Mouse (Mus musculus) MEL (cell line): ENCODE measurements around the gene Galnt5. TPM values are rescaled to one million over a fixed set of nuclear protein-coding genes. Genes with fewer than 3 reads are reported as not detected.

ENCODE experiments used
- DNase-seq: peaks from one replicate; pipeline ENCODE4 v3.0.0; 2011; ENCODE audit warnings: low read depth, low spot score
- H3K27ac ChIP-seq: 2 replicates; pipeline ENCODE4 v1.5.1; 2012; ENCODE audit warnings: low read depth, mild to moderate bottlenecking, control low read depth, low read length, moderate library complexity; ENCODE audit not compliant: control insufficient read depth
- H3K27me3 ChIP-seq, 2 experiments: fragments of 150-350 bp in 1 of 2; sonication (generic) in 1 of 2; 2 replicates each; pipeline ENCODE4 v1.6.1; 2012; ENCODE audit warnings: low read length in 2 of 2, mild to moderate bottlenecking in 2 of 2, improper control_type of control experiment in 1 of 2, moderate library complexity in 1 of 2; ENCODE audit not compliant: insufficient read depth in 2 of 2, control insufficient read depth in 1 of 2
- H3K36me3 ChIP-seq, 2 experiments: 2 replicates each; pipeline ENCODE4 v1.6.1; 2012 to 2014; ENCODE audit warnings: low read length in 2 of 2, improper control_type of control experiment in 1 of 2, inconsistent platforms in 1 of 2, mild to moderate bottlenecking in 1 of 2; ENCODE audit not compliant: insufficient read depth in 2 of 2, control insufficient read depth in 1 of 2
- H3K4me1 ChIP-seq, 2 experiments: fragments of 150-350 bp in 1 of 2; sonication (generic) in 1 of 2; 2 replicates each; pipeline ENCODE4 v1.6.1; 2012; ENCODE audit warnings: low read length in 2 of 2, improper control_type of control experiment in 1 of 2, mild to moderate bottlenecking in 1 of 2; ENCODE audit not compliant: insufficient read depth in 2 of 2, control insufficient read depth in 1 of 2
- H3K4me3 ChIP-seq, 2 experiments: fragments of 150-350 bp in 1 of 2; sonication (generic) in 1 of 2; 2 replicates each; pipeline ENCODE4 v1.5.1; 2012; ENCODE audit warnings: low read depth in 2 of 2, low read length in 2 of 2, mild to moderate bottlenecking in 2 of 2, moderate library complexity in 2 of 2, control low read depth in 1 of 2, improper control_type of control experiment in 1 of 2; ENCODE audit not compliant: control insufficient read depth in 1 of 2, insufficient read depth in 1 of 2
- H3K79me2 ChIP-seq: 2 replicates; pipeline ENCODE4 v1.6.1; 2012; ENCODE audit warnings: mild to moderate bottlenecking, low read length, moderate library complexity; ENCODE audit not compliant: control insufficient read depth, poor library complexity, insufficient read depth
- H3K9ac ChIP-seq: 2 replicates; pipeline ENCODE4 v1.6.1; 2012; ENCODE audit warnings: low read depth, mild to moderate bottlenecking, control low read depth, low read length, moderate library complexity; ENCODE audit not compliant: control insufficient read depth, poor library complexity, severe bottlenecking
- H3K9me3 ChIP-seq: fragments of 150-350 bp; sonication (generic); replicated peaks from 2 replicates; pipeline ENCODE4 v1.6.1; 2012; ENCODE audit warnings: mild to moderate bottlenecking, low read length, improper control_type of control experiment, moderate library complexity; ENCODE audit not compliant: insufficient read depth
- BHLHE40 ChIP-seq: IDR thresholded peaks from 2 replicates; pipeline ENCODE4 v1.6.1; 2012; ENCODE audit warnings: low read depth, mild to moderate bottlenecking, inconsistent platforms, low read length, improper control_type of control experiment, borderline replicate concordance
- CHD1 ChIP-seq: IDR thresholded peaks from 2 replicates; pipeline ENCODE4 v1.6.1; 2012; ENCODE audit warnings: low read depth, mild to moderate bottlenecking, inconsistent platforms, low read length, improper control_type of control experiment
- CTCF ChIP-seq, 3 experiments: IDR thresholded peaks in 2 of 3; conservative IDR thresholded peaks in 1 of 3; 2 replicates each; pipeline ENCODE4 v1.5.1; 2011 to 2012; ENCODE audit warnings: low read length in 3 of 3, low read depth in 2 of 3, mild to moderate bottlenecking in 2 of 3, improper control_type of control experiment in 1 of 3, inconsistent platforms in 1 of 3, mixed read lengths in 1 of 3, moderate library complexity in 1 of 3; ENCODE audit not compliant: control insufficient read depth in 1 of 3, insufficient read depth in 1 of 3, poor library complexity in 1 of 3, severe bottlenecking in 1 of 3
- ETS1 ChIP-seq: IDR thresholded peaks from 2 replicates; pipeline ENCODE4 v1.6.1; 2012; ENCODE audit warnings: low read depth, mild to moderate bottlenecking, inconsistent platforms, low read length, improper control_type of control experiment, moderate library complexity
- KAT2A ChIP-seq: conservative IDR thresholded peaks from 2 replicates; pipeline ENCODE4 v1.6.1; 2012; ENCODE audit warnings: low read depth, low read length, improper control_type of control experiment, inconsistent platforms
- MAFK ChIP-seq: IDR thresholded peaks from 2 replicates; pipeline ENCODE4 v1.6.1; 2011; ENCODE audit warnings: low read depth, mild to moderate bottlenecking, low read length, improper control_type of control experiment, borderline replicate concordance
- MAX ChIP-seq: IDR thresholded peaks from 2 replicates; pipeline ENCODE4 v1.6.1; 2011; ENCODE audit warnings: low read length, improper control_type of control experiment
- MAZ ChIP-seq: IDR thresholded peaks from 2 replicates; pipeline ENCODE4 v1.6.1; 2012; ENCODE audit warnings: low read depth, mild to moderate bottlenecking, inconsistent platforms, low read length, improper control_type of control experiment
- MEF2A ChIP-seq: IDR thresholded peaks from 2 replicates; pipeline ENCODE4 v1.6.1; 2014; ENCODE audit warnings: low read depth, mild to moderate bottlenecking, inconsistent platforms, low read length, improper control_type of control experiment; ENCODE audit not compliant: poor library complexity, insufficient replicate concordance, severe bottlenecking; ENCODE audit errors: extremely low read depth
- MXI1 ChIP-seq: IDR thresholded peaks from 2 replicates; pipeline ENCODE4 v1.6.1; 2011; ENCODE audit warnings: mild to moderate bottlenecking, low read depth, low read length, improper control_type of control experiment
- MYC ChIP-seq: IDR thresholded peaks from 2 replicates; pipeline ENCODE4 v1.6.1; 2011; ENCODE audit warnings: low read depth, mild to moderate bottlenecking, low read length, improper control_type of control experiment, moderate library complexity
- NRF1 ChIP-seq: IDR thresholded peaks from 2 replicates; pipeline ENCODE4 v1.6.1; 2014; ENCODE audit warnings: low read depth, mild to moderate bottlenecking, inconsistent platforms, low read length, improper control_type of control experiment, moderate library complexity; ENCODE audit not compliant: poor library complexity, insufficient read depth, severe bottlenecking
- RAD21 ChIP-seq: IDR thresholded peaks from 2 replicates; pipeline ENCODE4 v1.6.1; 2011; ENCODE audit warnings: mild to moderate bottlenecking, low read depth, low read length, improper control_type of control experiment
- TAL1 ChIP-seq: IDR thresholded peaks from 2 replicates; pipeline ENCODE4 v1.6.1; 2012; ENCODE audit warnings: mild to moderate bottlenecking, inconsistent platforms, low read length, moderate library complexity, mixed read lengths
- TBP ChIP-seq: IDR thresholded peaks from 2 replicates; pipeline ENCODE4 v1.8.0; 2011; ENCODE audit warnings: low read depth, low read length, improper control_type of control experiment
- TCF12 ChIP-seq: IDR thresholded peaks from 2 replicates; pipeline ENCODE4 v1.6.1; 2014; ENCODE audit warnings: low read depth, mild to moderate bottlenecking, inconsistent platforms, low read length, improper control_type of control experiment, moderate library complexity
- UBTF ChIP-seq: IDR thresholded peaks from 2 replicates; pipeline ENCODE4 v1.6.1; 2012; ENCODE audit warnings: low read depth, mild to moderate bottlenecking, inconsistent platforms, low read length, improper control_type of control experiment, moderate library complexity, borderline replicate concordance; ENCODE audit not compliant: insufficient read depth
- USF1 ChIP-seq: IDR thresholded peaks from 2 replicates; pipeline ENCODE4 v1.6.1; 2014; ENCODE audit warnings: low read depth, mild to moderate bottlenecking, inconsistent platforms, low read length, improper control_type of control experiment, moderate library complexity
- USF2 ChIP-seq, 2 experiments: IDR thresholded peaks; 2 replicates each; pipeline ENCODE4 v1.6.1; 2011 to 2012; ENCODE audit warnings: improper control_type of control experiment in 2 of 2, low read length in 2 of 2, borderline replicate concordance in 1 of 2, inconsistent platforms in 1 of 2, low read depth in 1 of 2, mild to moderate bottlenecking in 1 of 2; ENCODE audit not compliant: insufficient read depth in 1 of 2
- ZC3H11A ChIP-seq: IDR thresholded peaks from 2 replicates; pipeline ENCODE4 v1.6.1; 2012; ENCODE audit warnings: low read depth, mild to moderate bottlenecking, inconsistent platforms, low read length, improper control_type of control experiment
- ZMIZ1 ChIP-seq: IDR thresholded peaks from 2 replicates; pipeline ENCODE4 v1.6.1; 2012; ENCODE audit warnings: low read depth, mild to moderate bottlenecking, inconsistent platforms, low read length, improper control_type of control experiment, moderate library complexity
- ZNF384 ChIP-seq: IDR thresholded peaks from 2 replicates; pipeline ENCODE4 v1.6.1; 2012; ENCODE audit warnings: low read depth, mild to moderate bottlenecking, inconsistent platforms, low read length, improper control_type of control experiment
- polyA plus RNA-seq, 2 experiments: library from polyadenylated mRNA; stranded (reverse) in 1 of 2; unstranded in 1 of 2; fragments of >175 nt in 1 of 2; fragments of >200 nt in 1 of 2; gene quantifications; 2 replicates each; pipeline versions ENCODE4 v1.2.1 to v1.2.4; 2012; ENCODE audit warnings: low replicate concordance in 2 of 2, low read depth in 1 of 2; ENCODE audit not compliant: insufficient read length in 2 of 2, insufficient read depth in 1 of 2, missing spikeins in 1 of 2
- total RNA-seq: library from RNA; depleted of rRNA; stranded (reverse); fragments of 300-350 nt; gene quantifications from 2 replicates; pipeline ENCODE4 v1.2.3, GENCODE M21; 2012

The Galnt5 gene
- total and polyA plus RNA-seq, 3 experiments: not detected

DNA sequence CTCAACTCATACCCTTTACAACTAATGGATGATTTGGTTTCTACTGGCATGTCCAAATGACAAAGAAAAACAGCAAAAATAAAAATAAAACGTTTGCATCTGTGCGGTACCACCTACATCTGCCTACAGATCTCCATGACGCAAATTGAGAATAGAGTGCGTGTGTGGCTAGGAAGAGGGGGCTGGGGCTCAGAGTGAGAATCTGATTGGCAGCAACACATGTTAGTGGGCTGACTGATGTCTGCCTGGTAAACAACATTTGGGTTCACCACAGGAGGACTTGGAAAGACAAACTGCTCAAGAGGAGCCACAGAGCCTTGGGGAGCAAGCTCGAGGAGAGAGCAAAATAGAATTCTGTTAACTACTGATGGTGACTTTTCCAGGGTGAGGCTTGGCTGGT is 36.9 kb upstream of the Galnt5 start:
- Histone ChIP-seq H3K36me3 (no peaks in the 10 kb centered on the region), H3K4me1 (no peaks in the 10 kb centered on the region), H3K79me2 (no peaks in the 10 kb centered on the region), H3K27ac (no peak overlapping the region), H3K27me3 (no peaks in the 10 kb centered on the region), H3K9ac (no peak overlapping the region), H3K4me3 (no peak overlapping the region), H3K9me3 (no peaks in the 10 kb centered on the region)
- no peak for DNase-seq
- TF ChIP-seq TBP (no peak), TCF12 (no peak), MEF2A (no peak), USF1 (no peak), ZC3H11A (no peak), RAD21 (no peak), KAT2A (no peak), MAZ (no peak), UBTF (no peak), TAL1 (no peak), CTCF (IDR thresholded peaks at IDR 0.05 in 2 of 3, conservative IDR thresholded peaks at IDR 0.05 in 1 of 3; ENCODE audit: control insufficient read depth in 1 of 3, insufficient read depth in 1 of 3, low read depth in 2 of 3, low read length in 3 of 3, poor library complexity in 1 of 3, severe bottlenecking in 1 of 3) (no peak), NRF1 (no peak), CHD1 (no peak), MAFK (no peak), MAX (no peak), ETS1 (no peak), ZMIZ1 (no peak), MXI1 (no peak), BHLHE40 (no peak), USF2 (IDR thresholded peaks at IDR 0.05; ENCODE audit: borderline replicate concordance in 1 of 2, insufficient read depth in 1 of 2, low read depth in 1 of 2, low read length in 2 of 2) (no peak)

DNA sequence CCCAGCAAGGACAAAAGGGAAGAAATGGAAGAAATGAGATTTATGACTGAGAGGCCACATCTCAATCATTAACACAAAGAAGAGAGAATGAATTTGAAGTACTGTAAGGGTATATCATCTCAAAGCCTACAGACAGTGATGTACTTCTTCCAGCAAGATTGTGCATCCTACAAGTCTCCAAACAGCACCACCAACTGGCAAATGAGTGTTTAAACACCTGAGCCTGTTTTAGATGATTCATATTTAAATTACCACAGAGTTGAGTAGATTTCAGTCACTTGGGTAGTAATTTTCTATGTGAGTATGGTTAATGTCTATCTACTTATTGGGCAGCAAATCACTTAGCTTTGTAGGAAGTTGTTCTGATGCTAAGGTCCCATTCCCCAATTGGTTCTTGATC is 15.4 kb upstream of the Galnt5 start:
- H3K4me3 ChIP-seq: no peak overlapping the region
- no peaks in the 10 kb centered on the region for H3K9me3 ChIP-seq
- TF ChIP-seq MYC: no peak
- TF ChIP-seq ETS1: no peak
- TF ChIP-seq CHD1: no peak
- no peak for TF ChIP-seq ZNF384
- no peaks in the 10 kb centered on the region for H3K4me1 ChIP-seq
- no peak overlapping the region for H3K27ac ChIP-seq
- no peaks in the 10 kb centered on the region for H3K27me3 ChIP-seq
- H3K9ac ChIP-seq: no peak overlapping the region
- H3K79me2 ChIP-seq: no peaks in the 10 kb centered on the region
- DNase-seq: no peak
- no peaks in the 10 kb centered on the region for H3K36me3 ChIP-seq
